Mouse (Mus musculus) heart, adult 2 months (tissue): Measurements from ENCODE around the gene Arhgap42. TPM values are rescaled to one million over a fixed set of nuclear protein-coding genes. Genes with fewer than 3 reads are reported as not detected.

Source experiments
- DNase-seq, 2 experiments: peaks; one replicate each; pipeline ENCODE4 v3.0.0; 2021
- H3K27ac ChIP-seq: fragments of 200-600 bp; 2 replicates; pipeline ENCODE4 v1.8.1; 2022
- H3K27me3 ChIP-seq: fragments of 200-500 bp; 2 replicates; pipeline ENCODE4 v1.6.1; 2012; ENCODE audit warnings: mild to moderate bottlenecking, low read length, inconsistent platforms, mixed read lengths; ENCODE audit not compliant: control insufficient read depth, insufficient read depth
- H3K36me3 ChIP-seq: fragments of 200-500 bp; 2 replicates; pipeline ENCODE4 v1.6.1; 2012; ENCODE audit warnings: low read length, inconsistent platforms; ENCODE audit not compliant: control insufficient read depth, insufficient read depth
- H3K4me1 ChIP-seq: fragments of 200-500 bp; 2 replicates; pipeline ENCODE4 v1.6.1; 2011; ENCODE audit warnings: low read length; ENCODE audit not compliant: control insufficient read depth, insufficient read depth
- H3K4me3 ChIP-seq: fragments of 200-600 bp; 2 replicates; pipeline ENCODE4 v1.8.1; 2022
- H3K79me2 ChIP-seq: fragments of 200-500 bp; replicated peaks from 2 replicates; pipeline ENCODE4 v1.6.1; 2012; ENCODE audit warnings: mild to moderate bottlenecking, inconsistent platforms, low read length, moderate library complexity, mixed read lengths; ENCODE audit not compliant: control insufficient read depth, insufficient read depth
- H3K9ac ChIP-seq: fragments of 200-500 bp; 2 replicates; pipeline ENCODE4 v1.6.1; 2012; ENCODE audit warnings: low read depth, mild to moderate bottlenecking, control low read depth, inconsistent platforms, low read length, mixed read lengths
- CTCF ChIP-seq: fragments of 200-600 bp; IDR thresholded peaks from 2 replicates; pipeline ENCODE4 v1.8.1; 2022; ENCODE audit warnings: antibody characterized with exemption, mild to moderate bottlenecking, moderate library complexity
- EP300 ChIP-seq: fragments of 200-500 bp; IDR thresholded peaks from 2 replicates; pipeline ENCODE4 v1.6.1; 2011; ENCODE audit warnings: low read depth, low read length, control low read depth; ENCODE audit not compliant: insufficient read depth
- POLR2A ChIP-seq: fragments of 200-500 bp; IDR thresholded peaks from 2 replicates; pipeline ENCODE4 v1.6.1; 2011; ENCODE audit warnings: mild to moderate bottlenecking, low read depth, low read length, control low read depth; ENCODE audit not compliant: insufficient read depth
- WGBS: fragments of 180-500 bp; shearing (Covaris S2); methylation state at CpG from one replicate; pipeline ENCODE4 v1.1.7; 2018; 5-methylcytosine and 5-hydroxymethylcytosine counted together
- intact Hi-C: fragments of 180-260 bp; cut with DNase I; formaldehyde crosslinking; loops from one replicate; pipeline ENCODE4 v1.15.1; 2025
- polyA plus RNA-seq: library from polyadenylated mRNA; depleted of rRNA; stranded (reverse); fragments of >200 nt; gene quantifications from 2 replicates; pipeline ENCODE4 v1.2.3, GENCODE M21; 2012
- total RNA-seq, 2 experiments: library from RNA; stranded (reverse); gene quantifications; 2 replicates each; pipeline ENCODE4 v1.2.3; 2021

Gene Arhgap42
- total and polyA plus RNA-seq, 3 experiments: 1.7 to 8.3 (median 8.0) TPM

DNA sequence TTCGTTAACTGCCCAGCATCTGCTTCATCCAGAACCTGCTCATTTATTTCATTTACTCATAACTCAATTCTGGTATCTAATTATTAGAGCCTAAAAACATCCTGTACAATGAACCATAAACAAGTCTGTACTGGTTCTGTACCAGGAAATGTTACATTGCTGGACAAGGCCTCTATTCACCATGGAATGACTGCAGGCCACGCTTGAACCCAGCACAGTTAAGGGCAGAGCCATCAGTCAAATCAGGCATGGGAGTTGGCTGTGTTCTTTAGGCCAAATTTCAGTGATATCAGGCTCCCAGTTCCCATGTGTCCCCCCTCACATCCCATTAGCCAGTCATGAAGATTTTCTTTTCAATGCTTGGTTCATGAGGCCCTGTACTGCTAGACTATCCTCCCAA, 20.6 kb downstream of the Arhgap42 start:
- 76% methylated on average over 2 of the region's 2 CpGs for WGBS
- TF ChIP-seq EP300 (no peak), POLR2A (no peak)
- intact Hi-C loops: no loop called here
- Histone ChIP-seq H3K4me1 (peaks cover 2% of the 10 kb centered on the region), H3K4me3 (no peak overlapping the region), H3K79me2 (peaks cover 2% of the 10 kb centered on the region), H3K9ac (no peak overlapping the region), H3K36me3 (no peaks in the 10 kb centered on the region; the same call in 1 of the 2 replicates), H3K27ac (no peak overlapping the region), H3K27me3 (no peaks in the 10 kb centered on the region)
- DNase-seq: no peak

DNA sequence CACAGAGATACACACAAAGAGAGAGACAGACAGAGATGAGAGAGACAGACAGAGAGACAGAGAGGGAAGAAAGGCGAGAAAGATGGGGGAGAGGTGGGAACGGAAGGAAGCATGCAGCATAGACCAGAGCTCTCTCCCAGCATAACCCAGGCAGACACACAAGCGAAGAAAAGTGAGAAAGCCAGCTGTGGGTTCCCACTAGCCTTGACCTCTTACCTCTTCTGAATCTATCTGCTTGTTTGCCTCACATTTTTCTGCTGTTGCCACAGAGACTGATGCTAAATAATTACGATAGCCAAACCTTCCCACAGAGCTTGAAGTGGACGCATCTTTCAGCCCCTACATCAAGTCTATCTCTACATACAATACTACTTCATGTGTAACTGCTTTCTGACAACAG, 24.1 kb downstream of the Arhgap42 start:
- no peaks in the 10 kb centered on the region for H3K27me3 ChIP-seq
- H3K9ac ChIP-seq: no peak overlapping the region
- no peaks in the 10 kb centered on the region; the same call in 1 of the 2 replicates for H3K36me3 ChIP-seq
- no peak overlapping the region; the same call in 1 of the 2 replicates for H3K27ac ChIP-seq
- no peaks in the 10 kb centered on the region; the same call in 1 of the 2 replicates for H3K4me1 ChIP-seq
- no peaks in the 10 kb centered on the region; the same call in 1 of the 2 replicates for H3K79me2 ChIP-seq
- no peak for DNase-seq
- WGBS: 83% methylated on average over 5 of the region's 5 CpGs
- TF ChIP-seq CTCF (no peak), POLR2A (no peak), EP300 (no peak)
- no peak overlapping the region for H3K4me3 ChIP-seq
- intact Hi-C loops: no loop called here

DNA sequence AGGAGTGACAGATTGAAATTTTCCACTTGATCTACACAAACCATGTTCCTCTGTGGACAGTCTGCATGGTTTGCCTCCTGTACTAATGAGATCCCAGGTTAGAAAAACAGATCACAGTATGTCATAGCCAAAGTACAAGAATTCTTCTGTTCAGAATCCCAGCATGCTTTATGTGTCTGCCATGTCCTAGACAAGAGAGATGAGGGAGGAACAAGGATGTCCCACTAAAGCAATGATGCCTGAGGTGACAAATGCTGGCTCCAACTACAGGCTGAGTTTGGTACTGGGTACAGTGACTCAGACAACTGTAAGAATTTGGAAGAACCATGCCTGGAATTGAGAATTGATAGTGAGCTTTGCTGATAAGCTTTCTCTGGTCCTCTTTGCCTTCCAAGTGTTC, 24.6 kb downstream of the Arhgap42 start:
- no peak overlapping the region for H3K9ac ChIP-seq
- H3K4me3 ChIP-seq: no peak overlapping the region
- H3K79me2 ChIP-seq: no peaks in the 10 kb centered on the region; the same call in 1 of the 2 replicates
- intact Hi-C loops: no loop called here
- no peaks in the 10 kb centered on the region; the same call in 1 of the 2 replicates for H3K36me3 ChIP-seq
- DNase-seq: no peak
- H3K27ac ChIP-seq: peak overlapping the region; percentile 29; the same call in 1 of the 2 replicates
- H3K27me3 ChIP-seq: no peaks in the 10 kb centered on the region
- no peak; the same call in 1 of the 2 replicates for TF ChIP-seq CTCF
- TF ChIP-seq EP300: no peak
- no peaks in the 10 kb centered on the region; the same call in 1 of the 2 replicates for H3K4me1 ChIP-seq

DNA sequence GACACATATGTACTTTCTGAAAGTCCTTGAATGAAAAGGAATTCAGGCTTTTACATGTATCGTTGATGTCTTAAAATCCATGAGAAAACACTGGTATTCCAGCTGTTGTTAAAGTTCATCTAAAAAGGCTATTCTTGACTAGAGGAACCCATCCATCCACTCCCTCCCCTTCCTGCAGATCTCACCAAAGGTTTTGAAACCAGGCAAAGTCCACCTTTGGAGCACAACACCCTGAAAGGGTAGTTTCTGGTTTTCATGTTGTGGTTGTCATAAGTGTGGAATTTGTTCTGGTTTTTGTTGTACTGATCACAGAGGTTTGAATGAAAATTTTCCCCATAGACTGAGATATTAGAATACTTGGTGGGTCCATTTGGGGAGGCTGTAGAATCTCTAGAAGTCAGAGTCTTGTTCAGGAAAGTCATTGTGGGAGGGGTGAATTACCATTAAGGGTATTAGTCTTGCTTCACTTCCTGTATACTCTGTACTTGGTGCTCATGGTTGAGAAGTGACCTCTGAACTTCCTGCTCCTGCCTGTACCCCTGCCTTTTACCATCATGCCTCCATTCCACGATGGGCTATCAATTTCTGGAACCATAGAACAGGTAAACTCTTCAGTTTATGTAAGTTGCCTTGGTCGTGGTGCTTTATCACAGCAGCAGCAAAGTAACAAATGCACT, 27.4 kb downstream of the Arhgap42 start:
- 73% methylated on average over 3 of the region's 3 CpGs for WGBS
- Histone ChIP-seq H3K27ac (no peak overlapping the region), H3K36me3 (no peaks in the 10 kb centered on the region; the same call in 1 of the 2 replicates), H3K9ac (no peak overlapping the region), H3K4me3 (no peak overlapping the region), H3K27me3 (no peaks in the 10 kb centered on the region), H3K79me2 (no peaks in the 10 kb centered on the region; the same call in 1 of the 2 replicates), H3K4me1 (no peaks in the 10 kb centered on the region; the same call in 1 of the 2 replicates)
- intact Hi-C loops: no loop called here
- TF ChIP-seq POLR2A (no peak), EP300 (no peak), CTCF (no peak)
- no peak for DNase-seq

DNA sequence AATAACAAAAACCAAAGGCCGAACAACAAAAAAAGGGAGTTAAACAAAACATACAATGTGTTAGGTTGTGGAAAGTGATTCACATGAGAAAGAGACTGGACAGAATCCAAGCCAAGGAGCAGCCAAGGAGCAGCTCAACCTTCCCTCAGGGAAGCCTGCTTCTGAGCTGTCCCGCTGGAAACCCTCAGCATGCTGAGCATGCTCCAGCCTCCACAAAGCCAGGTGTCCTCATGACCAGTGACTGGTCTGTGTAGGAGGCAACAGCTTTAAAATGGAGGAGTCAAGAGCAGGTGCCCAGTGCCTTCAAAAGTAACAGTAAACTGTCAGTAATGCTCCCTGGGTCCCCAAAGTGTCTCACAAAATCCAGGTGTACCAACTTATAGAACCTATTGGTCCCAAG, 28.4 kb downstream of the Arhgap42 start:
- DNase-seq: peak in 1 of 2 experiments; percentile 10
- Histone ChIP-seq H3K27me3 (no peaks in the 10 kb centered on the region), H3K9ac (no peak overlapping the region), H3K36me3 (no peaks in the 10 kb centered on the region; the same call in 1 of the 2 replicates), H3K4me3 (no peak overlapping the region), H3K27ac (no peak overlapping the region), H3K79me2 (no peaks in the 10 kb centered on the region; the same call in 1 of the 2 replicates), H3K4me1 (no peaks in the 10 kb centered on the region; the same call in 1 of the 2 replicates)
- intact Hi-C loops: no loop called here
- WGBS: 81% methylated on average over 2 of the region's 2 CpGs
- no peak for TF ChIP-seq EP300
- TF ChIP-seq POLR2A: no peak
- TF ChIP-seq CTCF: no peak

DNA sequence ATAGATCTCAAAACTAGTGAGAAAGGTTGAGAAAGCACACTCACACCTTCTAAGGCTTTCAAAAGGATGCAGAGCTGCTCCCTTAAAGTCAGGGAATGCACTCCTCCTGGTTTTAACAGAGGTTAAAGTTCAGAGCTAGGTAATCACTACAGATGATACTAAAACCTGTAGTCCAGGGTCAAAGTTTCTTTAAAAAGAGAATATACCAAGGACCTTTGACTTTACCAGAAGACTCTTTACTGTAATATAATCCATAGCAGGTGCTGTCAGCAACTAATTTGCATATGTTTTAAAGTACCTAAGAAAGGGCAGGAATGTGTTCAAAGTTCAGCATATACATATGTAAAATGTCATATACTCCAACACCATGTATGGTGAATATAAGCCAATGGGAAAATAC, 30.7 kb downstream of the Arhgap42 start:
- no peaks in the 10 kb centered on the region for H3K27me3 ChIP-seq
- no peak overlapping the region for H3K4me3 ChIP-seq
- TF ChIP-seq POLR2A (no peak), EP300 (no peak), CTCF (no peak)
- no peak overlapping the region for H3K27ac ChIP-seq
- H3K4me1 ChIP-seq: no peaks in the 10 kb centered on the region; the same call in 1 of the 2 replicates
- intact Hi-C loops: no loop called here
- no peak overlapping the region for H3K9ac ChIP-seq
- no peak for DNase-seq
- H3K79me2 ChIP-seq: no peaks in the 10 kb centered on the region
- no peaks in the 10 kb centered on the region for H3K36me3 ChIP-seq
